Mouse (Mus musculus): ENCODE measurements around the gene Npvf. TPM values are rescaled to one million over a fixed set of nuclear protein-coding genes. Genes with fewer than 3 reads are reported as not detected.
"Not testable (repeated sequence)": the region's sequence is repeated elsewhere in the genome, so short reads cannot be mapped to it uniquely, and the experiment has no call there.

Npvf gene
- polyA plus RNA-seq, 1 experiment: not detected

DNA sequence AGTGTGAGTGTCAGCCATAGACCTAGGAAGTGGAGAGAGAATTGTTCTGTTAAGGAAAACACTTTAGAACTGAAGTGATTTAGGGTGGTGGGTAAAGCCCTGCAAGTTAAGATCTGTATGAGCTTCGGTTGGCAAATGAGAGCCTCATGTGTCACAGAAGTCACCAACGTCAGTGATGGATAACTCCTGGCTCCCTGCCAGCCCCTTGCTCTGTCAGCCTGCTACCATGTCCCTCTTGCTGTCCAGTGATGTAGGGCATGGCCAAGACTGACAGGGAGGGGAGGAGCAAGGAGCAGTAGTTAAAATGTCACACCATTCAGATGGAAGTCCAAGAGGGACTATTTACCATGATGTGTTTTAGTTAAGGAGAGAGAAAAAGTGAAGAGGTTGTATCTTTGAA lies 14.6 kb downstream of the Npvf start:
- DNase-seq (ENCODE audit: low read depth): no peak

GRCm38 (mm10) chr6:50626170-50626569 lies 28.1 kb downstream of the Npvf start:
- DNase-seq (ENCODE audit: low read depth): not testable (repeated sequence)

GRCm38 (mm10) chr6:50618273-50618672 lies 36.0 kb downstream of the Npvf start:
- DNase-seq (ENCODE audit: low read depth): not testable (repeated sequence)

- no peak for DNase-seq (ENCODE audit: low read depth)
Observed at GRCm38 (mm10) chr6:50601620-50602019, 52.6 kb downstream of the Npvf start.

Other genes starting within 250 kb of the Npvf start
- 1.5 and 2.0 TPM in 2 replicates for gene Osbpl3, start 198.2 kb downstream of the Npvf start, polyA plus RNA-seq (2012; rRNA removed)
- gene Cycs, start 87.9 kb downstream of the Npvf start, polyA plus RNA-seq (2012; rRNA removed): 7.6 and 8.0 TPM in 2 replicates
- gene 4921507P07Rik, start 57.8 kb downstream of the Npvf start, polyA plus RNA-seq (2012; rRNA removed): 1.1 and 1.9 TPM in 2 replicates

Measured in gonadal fat pad, adult 2 months (tissue).